Mouse (Mus musculus): ENCODE data around the gene Neto2.

Neto2 gene

GRCm38 (mm10) chr8:85602737-85603136 is 98.0 kb downstream of the Neto2 start:
- DNase-seq: no peak

GRCm38 (mm10) chr8:85601741-85602140 is 99.0 kb downstream of the Neto2 start:
- DNase-seq: no peak

DNA sequence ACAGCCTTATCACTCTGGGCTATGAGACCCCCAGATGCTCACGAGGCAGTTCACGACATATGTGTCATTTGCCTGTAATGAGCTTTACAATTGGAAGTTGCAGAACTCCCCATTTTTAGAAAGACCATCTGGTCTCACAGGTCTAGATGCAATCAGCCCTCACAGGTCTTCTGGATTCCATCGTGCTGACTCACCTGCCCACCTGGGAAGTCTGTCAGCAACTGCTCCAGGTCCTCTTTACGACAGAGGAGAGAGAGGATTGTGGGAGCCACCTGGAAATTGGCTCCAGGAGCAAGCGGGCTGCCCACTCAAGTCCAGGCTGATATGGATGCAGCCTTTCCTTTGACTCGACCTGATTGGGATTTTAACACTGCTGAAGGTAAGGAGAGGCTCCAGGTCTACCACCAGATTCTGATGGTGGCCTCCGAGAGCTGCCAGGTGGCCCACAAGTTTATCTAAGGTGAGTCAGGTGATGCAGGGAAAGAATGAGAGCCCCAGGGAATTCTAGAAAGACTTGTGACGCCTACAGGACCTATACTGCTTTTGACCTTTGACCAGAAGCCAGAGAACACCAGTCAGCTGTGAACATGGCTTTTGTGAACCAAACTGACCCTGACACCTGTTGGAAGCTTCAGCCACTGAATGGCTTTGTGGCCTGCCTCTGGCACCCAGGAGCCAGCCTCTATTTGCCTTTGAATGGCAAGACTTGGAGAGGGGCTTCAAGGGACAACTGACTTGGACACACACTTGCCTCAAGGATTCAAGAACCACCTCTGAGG is 103.1 kb downstream of the Neto2 start:
- no peak for DNase-seq

- no peak for DNase-seq
Observed at GRCm38 (mm10) chr8:85595391-85595790, 105.3 kb downstream of the Neto2 start.

DNA sequence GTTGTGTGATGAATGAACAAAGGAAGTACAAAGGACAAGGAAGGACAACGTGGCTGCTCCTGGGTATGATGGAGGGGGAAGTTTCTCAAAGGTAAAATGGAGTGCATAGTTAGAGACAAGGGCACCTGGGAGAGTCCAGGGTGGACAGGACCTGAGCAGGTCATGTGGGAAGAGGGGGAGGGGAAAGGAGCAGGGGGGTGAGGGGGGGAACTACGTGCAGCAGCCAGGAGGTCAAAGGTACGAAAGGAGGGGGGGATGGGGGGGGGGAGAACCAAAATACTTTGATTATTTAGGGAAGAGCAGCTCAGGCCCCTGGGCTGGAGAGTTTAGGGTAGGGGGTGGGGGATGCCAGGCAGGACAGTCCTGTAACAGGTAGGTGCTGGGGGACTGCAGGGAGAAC is 105.7 kb downstream of the Neto2 start:
- no peak for DNase-seq

DNA sequence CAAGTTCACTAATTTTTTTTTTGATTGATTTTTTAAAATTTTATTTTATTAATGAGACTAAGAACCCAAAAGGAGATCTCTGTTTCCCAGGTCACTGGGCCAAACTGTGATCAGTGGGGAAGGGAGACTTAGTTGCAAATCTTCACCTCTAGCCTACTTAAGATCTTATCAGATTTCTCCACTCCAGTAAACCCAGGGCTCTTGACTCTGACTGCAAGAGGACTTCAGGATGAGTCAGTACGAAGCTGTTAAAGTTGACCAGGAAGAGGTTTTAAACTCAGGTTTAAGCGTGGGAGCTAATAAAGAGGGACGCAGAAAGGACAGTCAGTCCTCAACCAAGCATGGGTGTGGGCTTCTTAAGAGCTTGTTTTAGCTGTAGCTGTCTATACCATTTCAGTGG is 107.4 kb downstream of the Neto2 start:
- DNase-seq: no peak

GRCm38 (mm10) chr8:85591532-85591931 is 109.2 kb downstream of the Neto2 start:
- DNase-seq: no peak

DNA sequence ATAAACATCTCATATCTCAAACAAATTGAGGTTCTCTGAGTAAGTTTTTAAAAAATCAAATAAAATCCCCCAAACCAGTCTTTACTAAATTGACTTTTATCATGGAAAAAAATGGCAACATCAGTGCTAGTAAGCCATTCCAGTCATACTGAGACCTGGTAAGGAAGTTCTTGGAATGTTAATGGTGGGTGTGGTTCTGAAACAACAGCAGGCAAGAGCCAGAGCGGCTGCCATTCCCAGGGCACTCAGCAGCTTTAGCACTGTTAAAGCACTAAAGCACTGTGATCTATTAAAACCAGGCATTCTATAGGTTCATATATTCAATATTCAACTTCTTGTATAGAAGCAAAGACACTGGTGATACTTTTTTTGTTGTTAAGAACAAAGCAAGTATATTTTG is 110.5 kb downstream of the Neto2 start:
- DNase-seq: no peak

GRCm38 (mm10) chr8:85588596-85588995 is 112.1 kb downstream of the Neto2 start:
- DNase-seq: no peak
